Mouse (Mus musculus) ovary, postnatal 10 days (tissue): Measurements from ENCODE around the gene Ugp2.
"Not testable (repeated sequence)": the region's sequence is repeated elsewhere in the genome, so short reads cannot be mapped to it uniquely, and the experiment has no call there.

Experiments used
- DNase-seq: peaks from one replicate; pipeline ENCODE4 v3.0.0; 2022; ENCODE audit warnings: low spot score

Gene Ugp2

DNA sequence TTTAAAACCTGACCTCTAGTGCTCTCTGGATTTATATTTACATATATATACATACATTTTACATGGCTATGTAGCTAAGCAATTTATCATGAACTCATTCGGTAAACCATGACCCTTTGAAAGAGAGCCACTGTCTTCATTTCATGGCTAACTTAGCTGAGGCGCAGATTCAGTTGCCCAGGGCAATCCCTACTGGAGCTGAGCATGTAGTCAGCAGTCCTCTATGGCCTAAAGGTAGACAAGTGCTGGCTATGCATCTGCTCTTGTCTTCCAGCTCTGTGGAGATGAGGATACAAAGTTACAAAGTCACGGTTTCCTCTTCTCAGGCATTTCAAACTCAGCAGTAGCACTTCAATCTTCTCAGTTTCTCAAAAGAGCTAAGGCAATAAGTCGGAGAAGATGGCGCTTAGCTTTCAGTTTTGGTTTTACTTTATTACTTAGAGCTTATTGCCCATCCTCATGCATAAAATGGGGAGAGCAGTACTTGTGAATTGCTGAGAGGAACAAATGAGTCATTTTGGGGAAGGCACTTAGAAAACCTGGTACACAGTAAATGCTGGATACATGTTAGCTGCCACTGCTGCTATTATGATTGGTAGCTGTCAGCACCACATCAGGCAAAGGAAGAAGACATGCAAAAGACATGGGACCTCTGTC is 38.2 kb downstream of the Ugp2 start:
- DNase-seq, result no peak

DNA sequence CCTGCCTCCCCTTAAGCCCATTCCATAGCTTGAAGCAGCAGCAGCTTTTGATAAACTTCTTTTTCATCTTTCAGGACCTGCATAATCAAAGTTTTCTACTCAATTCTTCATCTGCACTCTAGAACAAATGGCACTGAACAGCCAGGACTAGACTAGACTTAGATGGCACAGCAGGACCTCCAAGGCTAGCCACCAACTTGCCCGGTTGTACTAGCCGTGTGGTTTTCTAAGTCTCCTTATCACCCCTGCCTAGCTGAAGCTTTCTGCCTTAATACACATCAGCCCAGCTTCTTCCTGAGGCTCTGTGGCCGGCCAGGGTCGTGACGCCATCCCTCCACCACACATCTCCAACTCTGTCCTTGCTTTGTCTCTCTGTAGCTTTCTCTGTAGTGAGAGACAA is 42.9 kb downstream of the Ugp2 start:
- DNase-seq, result no peak

DNA sequence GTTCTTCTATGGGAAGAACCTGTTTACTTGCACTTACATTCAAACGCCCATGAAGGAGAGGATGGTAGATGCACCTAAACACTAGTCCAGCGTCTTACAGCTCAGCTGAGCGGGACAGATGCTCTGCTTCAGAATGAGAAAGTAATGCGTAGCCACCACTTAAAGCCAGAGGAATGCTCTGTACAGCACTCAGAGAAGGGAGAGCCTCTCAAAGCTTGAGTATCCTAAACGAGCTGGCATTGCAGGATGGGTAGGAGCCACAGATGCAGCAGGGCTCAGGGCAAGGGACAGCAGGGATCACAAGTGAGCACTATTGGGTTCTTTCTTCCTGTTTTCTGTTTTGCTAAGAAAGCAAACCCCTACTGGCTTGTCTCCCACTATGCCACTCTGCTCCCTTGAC is 43.5 kb downstream of the Ugp2 start:
- DNase-seq, result no peak

- no peak for DNase-seq
These were observed 44.2 kb downstream of the Ugp2 start for GRCm38 (mm10) chr11:21326770-21327169.

DNA sequence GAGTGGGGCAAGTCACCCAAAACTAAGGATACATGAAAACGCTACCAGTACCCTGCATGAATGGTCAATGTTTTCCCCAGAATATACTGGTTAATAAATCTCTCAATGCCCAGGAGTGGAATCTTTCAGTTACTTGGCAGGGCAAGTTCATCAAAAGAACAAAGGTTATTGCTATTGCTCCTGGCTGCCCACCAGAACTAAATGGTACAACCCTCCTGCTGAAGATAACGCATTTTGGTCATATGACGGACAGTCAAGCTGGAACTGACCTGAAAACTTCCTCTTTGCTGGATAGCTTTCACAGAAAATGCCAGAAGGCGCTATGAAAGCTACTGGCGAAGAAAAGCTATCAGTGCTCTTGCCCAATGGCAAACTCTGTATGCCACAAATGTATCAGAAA is 45.2 kb downstream of the Ugp2 start:
- no peak for DNase-seq

GRCm38 (mm10) chr11:21322349-21322748 is 48.7 kb downstream of the Ugp2 start:
- no peak for DNase-seq

DNA sequence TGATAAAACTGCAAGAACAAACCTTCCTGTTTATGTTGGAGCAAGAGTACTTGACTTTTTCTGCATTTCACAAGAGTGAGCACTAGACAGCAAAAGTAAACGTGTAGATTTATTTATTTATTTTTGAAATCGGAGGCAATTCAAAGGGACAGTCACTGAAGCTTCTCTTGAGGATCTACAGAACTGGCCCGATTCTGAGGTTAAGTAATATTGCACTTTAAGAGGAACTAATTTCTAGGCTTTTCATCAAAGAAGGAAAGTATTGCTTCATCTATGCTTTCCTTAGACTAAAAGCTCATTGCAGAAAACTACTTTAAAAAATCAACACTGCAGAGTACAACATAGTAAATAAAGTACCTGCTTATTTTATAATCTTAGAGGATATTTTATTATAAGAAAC is 49.4 kb downstream of the Ugp2 start:
- no peak for DNase-seq

DNA sequence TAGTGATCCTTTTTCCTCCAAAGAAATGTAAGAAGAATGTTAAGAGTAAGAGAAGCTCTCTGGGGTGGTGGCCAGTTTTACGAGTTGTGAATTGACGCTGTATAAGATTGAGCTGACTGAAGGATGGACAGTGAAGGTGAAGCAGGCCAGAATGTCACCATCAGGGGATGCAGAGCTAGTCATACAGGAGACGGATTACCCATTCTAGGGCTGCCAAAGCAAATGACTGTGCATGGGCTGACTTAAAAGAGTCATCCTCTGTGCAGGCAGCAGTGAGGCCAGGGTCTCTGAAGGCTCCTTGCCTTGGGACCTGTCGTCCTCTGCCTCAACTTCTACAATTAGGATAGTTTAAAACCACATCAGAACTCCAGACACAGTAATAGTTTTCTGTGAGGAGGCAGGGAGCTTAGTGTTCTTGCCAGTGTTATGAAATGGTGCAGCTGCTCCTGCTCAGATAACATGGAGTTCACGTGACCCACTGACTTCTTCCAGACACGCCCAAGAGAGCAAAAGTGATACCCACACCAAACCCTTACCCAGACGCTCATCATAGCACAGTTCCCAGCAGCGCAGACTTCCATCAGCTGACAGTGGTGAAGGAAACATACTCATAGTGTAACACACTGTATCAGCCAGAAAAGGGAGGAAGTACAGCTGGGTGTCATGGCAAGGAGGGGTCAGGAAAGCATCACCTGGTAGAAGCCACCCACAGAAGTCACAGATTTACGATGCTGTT is 56.9 kb downstream of the Ugp2 start:
- DNase-seq, result no peak

- DNase-seq, result no peak
These were observed 61.5 kb downstream of the Ugp2 start for GRCm38 (mm10) chr11:21309516-21309915.

DNA sequence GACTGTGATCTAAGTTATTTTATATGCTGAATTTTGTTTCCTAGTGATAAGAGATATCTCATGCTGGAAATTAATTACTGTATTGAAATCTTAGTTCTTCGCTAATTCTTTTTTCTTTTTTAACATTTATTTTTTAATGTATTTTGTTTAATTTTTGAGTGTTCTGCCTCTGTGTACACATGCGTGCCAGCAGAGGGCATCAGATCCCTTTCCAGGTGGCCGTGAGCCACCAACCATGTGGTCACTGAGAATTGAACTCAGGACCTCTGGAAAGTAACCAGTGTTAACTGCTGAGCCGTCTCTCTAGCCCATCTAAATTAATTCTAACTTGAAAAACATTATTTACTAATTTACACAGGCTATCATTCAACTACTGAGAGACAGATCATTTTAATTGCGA is 62.9 kb downstream of the Ugp2 start:
- no peak for DNase-seq

DNA sequence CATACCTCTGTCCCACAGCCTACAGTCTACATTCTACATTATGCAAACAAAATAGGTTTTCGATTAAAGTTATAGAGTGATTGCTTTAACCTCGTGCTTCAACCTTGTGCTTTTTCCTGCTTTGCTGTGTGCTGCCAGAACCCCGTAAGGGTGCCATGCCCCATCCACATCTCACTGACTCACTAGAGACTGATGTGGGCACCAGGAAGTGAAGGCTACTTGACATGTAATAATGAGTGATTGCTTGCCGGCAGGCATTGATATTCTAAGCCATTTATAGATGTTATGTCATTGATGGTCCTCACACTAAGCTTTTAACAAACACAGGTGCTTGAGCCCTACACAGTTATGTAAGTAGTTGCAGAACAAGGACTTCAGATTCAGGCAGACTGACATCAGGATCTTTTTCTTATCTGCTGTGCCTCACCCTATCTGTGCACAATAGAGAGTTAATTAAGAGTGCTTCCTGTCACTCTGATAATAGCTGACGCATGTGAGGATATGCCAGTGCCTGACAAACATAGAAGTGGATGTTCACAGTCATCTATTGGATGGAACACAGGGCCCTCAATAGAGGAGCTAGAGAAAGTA is 63.8 kb downstream of the Ugp2 start:
- DNase-seq, result no peak

DNA sequence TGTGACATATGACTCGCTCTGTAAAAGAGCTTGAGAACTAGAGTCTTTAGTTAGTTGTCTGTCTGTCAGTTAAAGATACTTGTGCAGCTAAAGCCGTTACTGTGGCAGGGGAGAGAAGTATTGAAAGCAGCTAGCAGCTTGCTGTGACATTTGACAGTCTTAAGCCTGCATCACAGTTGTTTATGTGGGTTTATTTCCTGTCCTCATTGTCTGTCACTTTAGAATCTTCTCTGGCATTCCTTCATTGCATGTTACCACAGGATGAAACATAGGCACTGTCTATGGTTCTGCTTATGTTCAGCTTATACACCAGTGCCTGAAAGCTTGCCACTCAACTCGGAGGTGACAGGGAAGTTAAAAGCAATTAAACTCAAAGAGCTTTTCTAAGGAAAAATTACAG is 67.4 kb downstream of the Ugp2 start:
- DNase-seq, result no peak

- DNase-seq, result no peak
These were observed 75.5 kb downstream of the Ugp2 start for GRCm38 (mm10) chr11:21295486-21295885.

DNA sequence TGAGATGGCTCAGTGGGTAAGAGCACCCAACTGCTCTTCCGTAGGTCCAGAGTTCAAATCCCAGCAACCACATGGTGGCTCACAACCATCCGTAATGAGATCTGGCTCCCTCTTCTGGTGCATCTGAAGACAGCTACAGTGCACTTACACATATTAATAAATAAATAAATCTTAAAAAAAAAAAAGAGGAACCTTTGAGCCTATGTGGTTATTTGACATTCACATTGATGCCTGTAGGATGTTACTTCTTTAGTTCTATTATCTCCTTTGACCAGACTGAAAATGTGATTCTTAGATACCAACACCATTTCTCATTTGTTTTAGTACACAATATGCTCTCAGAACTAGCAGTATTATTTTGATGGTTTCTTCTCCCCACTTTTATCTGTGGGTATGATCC is 82.8 kb downstream of the Ugp2 start:
- not testable (repeated sequence) for DNase-seq

DNA sequence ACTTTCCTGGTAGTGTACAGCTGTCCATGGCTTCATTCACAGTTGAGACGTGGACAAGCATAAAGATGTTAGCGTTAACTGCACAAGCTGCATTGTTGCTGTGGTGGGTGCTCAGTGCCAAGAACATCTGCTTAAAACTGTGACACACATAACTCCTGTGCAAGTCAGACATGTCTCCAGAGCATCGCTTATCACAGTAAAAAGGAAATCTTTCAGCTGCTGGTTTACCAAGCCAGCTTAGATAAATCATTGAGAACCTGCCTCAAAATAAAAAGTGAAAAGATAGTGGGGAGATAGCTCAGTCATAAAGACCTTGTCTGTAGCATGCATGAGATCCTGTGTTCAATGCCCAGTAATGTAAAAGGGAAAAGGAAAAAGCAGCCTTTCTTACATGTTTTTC is 84.6 kb downstream of the Ugp2 start:
- DNase-seq, result no peak

- DNase-seq, result no peak
These were observed 94.8 kb downstream of the Ugp2 start for GRCm38 (mm10) chr11:21276151-21276550.
